Mouse (Mus musculus) heart, postnatal 36 days (tissue): ENCODE data around the gene Calhm3. TPM values are rescaled to one million over a fixed set of nuclear protein-coding genes. Genes with fewer than 3 reads are reported as not detected.
A peak's percentile ranks its signal among the peaks of the same experiment; 100 is the strongest.

Experiments
- DNase-seq, 2 experiments: peaks; one replicate each; pipeline ENCODE4 v3.0.0; 2021 to 2022
- intact Hi-C: fragments of 180-260 bp; cut with DNase I; formaldehyde crosslinking; loops from one replicate; pipeline ENCODE4 v1.15.1; 2025
- total RNA-seq, 2 experiments: library from RNA; stranded (reverse); gene quantifications; 2 replicates each; pipeline ENCODE4 v1.2.3; 2021

Gene Calhm3
- total RNA-seq = not detected

- no peak for DNase-seq
- intact Hi-C loops = no loop called here
Measured at GRCm38 (mm10) chr19:47157664-47158063, at the start of gene Calhm3. Gene Calhm3 (minus strand): TSS chr19:47157764.

DNA sequence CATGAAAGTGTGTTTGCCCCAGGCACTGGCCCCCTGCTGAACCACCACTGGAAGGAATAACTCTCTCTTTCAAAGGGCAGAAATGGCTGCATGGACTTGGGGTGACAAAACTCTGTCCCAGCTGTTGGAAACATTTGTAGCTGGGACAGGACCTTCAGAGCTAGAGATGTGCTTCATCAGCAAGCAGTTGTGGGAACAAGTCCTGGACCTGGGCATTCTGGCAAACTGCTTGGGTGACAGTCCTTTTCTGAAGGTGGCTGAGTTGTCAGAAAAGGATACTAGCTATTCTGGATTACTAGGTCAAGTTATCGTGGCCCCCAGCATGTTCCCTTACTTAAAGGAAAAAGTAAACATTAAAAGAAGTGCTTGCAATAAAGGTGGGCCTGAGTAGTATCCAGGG is 48.6 kb upstream of the Calhm3 start:
- DNase-seq = no peak
- intact Hi-C loops = no loop called here

DNA sequence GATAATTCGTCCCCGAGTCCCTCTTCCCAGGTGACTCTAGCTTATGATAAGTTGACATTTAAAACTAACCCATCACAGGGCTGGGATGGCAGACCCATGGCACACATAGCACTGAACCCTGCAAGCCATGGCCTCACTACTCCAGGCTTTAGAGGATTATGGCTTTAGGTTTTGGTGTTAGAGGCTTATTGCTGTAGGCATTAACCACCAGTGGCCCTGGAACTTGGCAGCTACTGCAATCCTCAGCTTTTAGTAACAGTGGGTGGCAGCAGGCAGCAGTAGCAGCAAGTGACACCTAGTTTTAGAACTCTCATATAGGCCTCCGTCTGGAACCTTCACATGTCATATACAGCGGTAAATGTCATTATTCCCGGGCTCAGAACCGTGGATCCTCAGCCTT is 47.1 kb upstream of the Calhm3 start:
- DNase-seq = no peak
- intact Hi-C loops = no loop called here

DNA sequence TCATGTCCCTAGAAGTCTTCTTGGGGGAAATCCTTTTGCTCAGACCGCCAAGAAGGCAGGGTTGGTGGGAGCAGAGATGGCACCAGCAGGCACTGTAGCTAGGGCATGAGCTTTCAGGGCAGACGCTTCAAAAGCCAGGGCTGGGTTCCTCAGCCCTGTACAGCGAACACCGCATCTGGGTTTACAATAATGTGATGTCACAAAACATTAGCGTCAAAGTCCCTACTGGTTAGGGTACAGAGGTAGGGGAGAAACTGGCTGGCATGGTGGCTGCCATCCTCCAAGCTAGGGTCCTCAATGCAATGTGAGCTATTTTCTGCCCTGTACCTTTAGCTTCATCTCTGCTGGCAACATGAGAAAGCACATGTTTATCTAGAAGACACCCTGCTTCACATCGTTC is 45.5 kb upstream of the Calhm3 start:
- DNase-seq = no peak
- intact Hi-C loops = no loop called here

DNA sequence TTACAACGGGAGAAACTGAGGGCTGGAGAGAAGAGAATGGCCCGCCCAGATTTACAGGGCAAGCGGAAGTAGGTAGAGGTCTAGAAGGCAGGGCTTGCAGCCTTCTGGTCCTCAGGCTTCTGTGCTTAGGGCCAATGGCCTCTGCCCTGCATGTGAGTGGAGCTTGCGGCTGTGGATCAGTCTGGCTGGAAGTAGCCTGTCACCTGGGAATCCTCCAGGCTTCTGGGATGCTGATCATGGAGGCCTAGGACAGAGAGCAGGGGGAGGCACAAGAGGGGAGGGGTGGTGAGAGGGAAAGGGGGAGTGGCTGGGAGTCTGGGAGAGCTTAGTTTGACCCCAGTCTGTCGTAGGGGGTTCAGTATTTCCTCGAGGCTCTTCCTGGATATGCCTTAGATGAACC is 44.9 kb upstream of the Calhm3 start:
- intact Hi-C loops = no loop called here
- DNase-seq = no peak

DNA sequence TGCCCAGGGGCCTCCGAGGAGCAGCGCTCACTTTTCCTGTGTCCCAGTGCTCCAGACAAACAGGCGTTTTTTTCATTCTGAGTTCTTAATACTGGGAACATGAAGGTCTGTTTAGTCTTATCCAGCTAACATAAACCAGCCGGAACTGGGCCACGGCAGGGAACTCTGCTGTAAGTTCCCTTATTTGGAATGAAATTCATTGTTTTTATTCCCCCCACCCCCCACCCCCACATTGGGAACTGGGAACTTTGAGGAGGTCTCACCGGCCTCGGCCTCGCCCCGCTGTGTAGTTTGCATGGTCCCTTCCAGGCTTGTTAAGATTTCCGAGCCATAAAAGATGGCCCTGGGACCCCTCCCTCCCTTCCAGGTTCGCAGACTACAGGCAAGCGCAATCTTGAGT is 44.4 kb upstream of the Calhm3 start:
- intact Hi-C loops = no loop called here

DNA sequence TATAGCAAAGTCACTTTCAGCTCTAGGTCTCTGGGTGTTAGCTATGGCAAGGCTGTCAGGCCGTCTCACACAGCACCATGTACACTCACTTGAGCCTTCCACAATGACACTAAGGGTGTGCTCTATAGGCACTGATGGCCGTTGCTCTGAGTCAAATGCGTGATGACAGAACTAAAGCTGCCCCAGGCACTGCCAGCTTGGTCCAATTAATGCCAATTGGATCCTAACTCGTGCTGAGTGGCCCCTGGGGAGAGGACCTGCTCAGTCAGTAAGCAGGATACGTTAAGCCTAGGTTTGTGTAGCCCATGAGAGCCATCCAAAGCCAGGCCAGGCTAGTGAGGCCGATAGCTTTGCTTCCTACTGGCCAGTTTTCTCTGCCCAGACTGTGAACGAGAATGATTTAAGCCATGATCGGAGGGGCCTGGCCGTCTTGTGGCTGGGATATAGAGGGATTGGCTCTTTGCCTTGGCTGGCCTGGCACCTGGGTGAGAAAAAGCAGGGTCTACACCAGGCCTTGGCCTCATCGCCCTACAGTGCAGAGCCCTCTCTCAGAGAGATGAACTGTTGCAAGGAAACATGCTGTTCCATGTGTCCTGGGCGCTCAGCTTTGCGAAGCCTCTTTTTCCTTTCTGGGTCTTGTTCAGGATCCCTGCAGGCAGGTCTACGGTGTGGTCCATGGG is 41.2 kb upstream of the Calhm3 start:
- intact Hi-C loops = no loop called here
- no peak for DNase-seq

More for the DNA sequence above, 44.4 kb upstream of the Calhm3 start:
- no peak for DNase-seq

- DNase-seq = no peak
- intact Hi-C loops = no loop called here
Measured at GRCm38 (mm10) chr19:47192158-47192557, 34.6 kb upstream of the Calhm3 start.

GRCm38 (mm10) chr19:47188515-47189128 is 31.1 kb upstream of the Calhm3 start:
- no peak for DNase-seq
- intact Hi-C loops = no loop called here

GRCm38 (mm10) chr19:47186514-47187275 is 29.1 kb upstream of the Calhm3 start:
- intact Hi-C loops = no loop called here
- DNase-seq = no peak

GRCm38 (mm10) chr19:47184736-47185135 is 27.2 kb upstream of the Calhm3 start:
- intact Hi-C loops = no loop called here
- DNase-seq = no peak

- intact Hi-C loops = no loop called here
Measured at GRCm38 (mm10) chr19:47184221-47184620, 26.7 kb upstream of the Calhm3 start.

GRCm38 (mm10) chr19:47180011-47180410 is 22.4 kb upstream of the Calhm3 start:
- no peak for DNase-seq
- intact Hi-C loops = no loop called here

More at GRCm38 (mm10) chr19:47184221-47184620, 26.7 kb upstream of the Calhm3 start:
- DNase-seq = no peak

DNA sequence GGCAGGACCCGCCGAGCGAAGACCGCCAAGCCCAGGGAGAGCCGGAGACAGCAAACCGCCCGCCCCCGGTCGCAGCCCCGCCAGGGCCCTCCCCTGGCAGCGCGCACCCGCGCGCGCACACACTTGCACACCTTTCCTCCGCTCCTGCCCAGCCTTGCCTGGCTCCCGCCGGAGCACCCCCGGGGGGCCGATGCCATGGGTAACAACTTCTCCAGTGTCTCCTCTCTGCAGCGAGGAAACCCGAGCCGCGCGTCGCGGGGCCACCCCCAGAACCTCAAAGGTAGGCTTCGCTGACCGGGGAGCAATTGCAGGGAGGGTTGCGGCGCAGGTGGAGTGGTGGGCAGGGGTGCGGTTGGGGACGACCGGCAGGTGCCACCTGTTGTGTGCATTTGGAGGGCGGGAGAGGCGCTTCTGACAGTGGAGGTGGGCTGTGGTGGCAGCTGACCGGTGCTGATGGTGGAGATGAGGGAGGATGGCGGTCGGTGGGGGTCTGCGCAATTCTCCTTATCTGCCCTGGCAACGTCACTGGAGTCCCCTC is 21.8 kb upstream of the Calhm3 start:
- peak; percentile 5 to 17 for DNase-seq
- intact Hi-C loops = no loop called here

DNA sequence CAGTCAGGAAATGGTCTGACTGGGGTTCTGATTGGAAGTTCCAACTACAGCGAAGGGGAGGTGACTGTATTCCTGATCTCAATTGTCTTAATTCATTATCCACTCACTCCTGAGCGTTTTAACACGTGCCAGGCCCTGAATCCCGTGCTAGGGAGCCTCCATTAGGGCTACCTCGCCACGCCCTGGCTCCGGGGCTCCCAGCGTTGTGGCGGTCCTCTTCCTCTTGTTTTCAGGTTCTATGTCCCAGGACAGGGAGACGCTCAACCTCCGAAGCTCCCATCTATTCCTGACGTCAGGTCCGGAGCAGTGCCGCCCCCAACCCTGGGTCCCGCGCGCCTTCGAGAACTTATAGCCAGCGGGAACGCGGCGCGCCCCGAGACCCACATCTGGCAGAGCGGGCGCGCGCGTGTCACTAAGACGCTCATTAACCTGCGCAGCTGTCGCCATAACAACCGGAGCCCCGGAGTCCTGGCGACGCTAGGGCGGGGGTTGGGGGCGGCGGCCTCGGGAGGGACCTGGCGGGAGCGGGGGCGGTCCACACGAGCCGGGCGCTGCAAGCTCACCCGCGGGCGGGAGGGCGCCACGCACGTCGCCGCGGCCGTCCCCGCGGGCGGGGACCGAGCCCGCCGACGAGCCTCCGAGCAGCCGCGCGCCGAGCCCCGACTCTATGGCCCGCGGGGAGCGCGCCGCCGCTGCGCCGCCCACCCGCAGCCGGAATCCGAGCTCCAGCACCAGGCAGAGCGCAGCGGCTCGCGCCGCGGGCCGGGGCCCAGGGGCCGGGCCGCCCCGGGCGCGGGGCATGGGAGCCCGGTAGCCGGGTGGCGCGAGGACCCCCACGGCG is 21.1 kb upstream of the Calhm3 start, which contains the start of gene Neurl1a:
Gene Neurl1a, plus strand, starts transcription at position 390 of the 841 bp plus-strand sequence.
- peak; percentile 26 to 47 for DNase-seq
- intact Hi-C loops = no loop called here

- no peak for DNase-seq
- intact Hi-C loops = no loop called here
Measured at GRCm38 (mm10) chr19:47178001-47178400, 20.4 kb upstream of the Calhm3 start.

GRCm38 (mm10) chr19:47176916-47177505 is 19.4 kb upstream of the Calhm3 start:
- intact Hi-C loops = no loop called here
- DNase-seq = no peak

- intact Hi-C loops = loop anchor here (2.0 kb wide), 2 partner anchors 83 to 163 kb away; no protein-coding TSS in a partner anchor
- no peak for DNase-seq
Measured at GRCm38 (mm10) chr19:47175472-47175871, 17.9 kb upstream of the Calhm3 start.

GRCm38 (mm10) chr19:47174515-47174914 is 17.0 kb upstream of the Calhm3 start:
- intact Hi-C loops = loop anchor here (2.0 kb wide), 2 partner anchors 84 to 164 kb away; no protein-coding TSS in a partner anchor
- no peak for DNase-seq
